Mouse (Mus musculus) midbrain, embryonic 11.5 days (tissue): ENCODE data around the gene Slc45a3. TPM values are rescaled to one million over a fixed set of nuclear protein-coding genes. Genes with fewer than 3 reads are reported as not detected.

Experiments
- ATAC-seq: fragments of 200-750 bp; cut with Nextera tagmentation; 2 replicates; pipeline ENCODE4 v1.8.0; 2017; ENCODE audit warnings: moderate TSS enrichment, moderate library complexity; ENCODE audit not compliant: low FRiP score
- DNase-seq: peaks from one replicate; pipeline ENCODE4 v3.0.0; 2015; ENCODE audit warnings: low spot score; ENCODE audit errors: missing footprints
- H3K27ac ChIP-seq: fragments of 300-500 bp; sonication (generic); 2 replicates; pipeline ENCODE4 v1.5.1; 2014; ENCODE audit warnings: low read depth, low read length
- H3K27me3 ChIP-seq: fragments of 300-500 bp; sonication (generic); 2 replicates; pipeline ENCODE4 v1.6.1; 2014; ENCODE audit warnings: mild to moderate bottlenecking, low read length, moderate library complexity, mixed read lengths; ENCODE audit not compliant: control insufficient read depth, insufficient read depth
- H3K36me3 ChIP-seq: fragments of 300-500 bp; sonication (generic); 2 replicates; pipeline ENCODE4 v1.6.1; 2014; ENCODE audit warnings: mild to moderate bottlenecking, low read length, moderate library complexity, mixed read lengths; ENCODE audit not compliant: control insufficient read depth, insufficient read depth
- H3K4me1 ChIP-seq: fragments of 300-500 bp; sonication (generic); 2 replicates; pipeline ENCODE4 v1.6.1; 2014; ENCODE audit warnings: low read length; ENCODE audit not compliant: control insufficient read depth, insufficient read depth
- H3K4me2 ChIP-seq: fragments of 300-500 bp; sonication (generic); 2 replicates; pipeline ENCODE4 v1.6.1; 2014; ENCODE audit warnings: mild to moderate bottlenecking, moderate library complexity
- H3K4me3 ChIP-seq: fragments of 300-500 bp; sonication (generic); 2 replicates; pipeline ENCODE4 v1.5.1; 2014; ENCODE audit warnings: low read depth, low read length
- H3K9ac ChIP-seq: fragments of 300-500 bp; sonication (generic); 2 replicates; pipeline ENCODE4 v1.6.1; 2014; ENCODE audit warnings: low read length
- H3K9me3 ChIP-seq: fragments of 300-500 bp; sonication (generic); 2 replicates; pipeline ENCODE4 v1.6.1; 2016; ENCODE audit warnings: low read length; ENCODE audit not compliant: control insufficient read depth
- WGBS: fragments of 180-500 bp; shearing (Covaris S2); extraction: QIAGEN DNeasy Blood & Tissue Kit; methylation state at CpG from one replicate; pipeline ENCODE4 v1.1.7; 2014; 5-methylcytosine and 5-hydroxymethylcytosine counted together
- polyA plus RNA-seq: library from polyadenylated mRNA; unstranded; fragments of >200 nt; fragmentation: Nextera tagmentation; extraction: Ambion mirVana; gene quantifications from 2 replicates; pipeline ENCODE4 v1.2.1, GENCODE M21; 2014

Gene Slc45a3
- polyA plus RNA-seq, 1 experiment from 2014 or later, result 20.5 TPM

- peaks cover 7% of the 10 kb centered on the region for H3K36me3 ChIP-seq
- WGBS, result 92% methylated on average over 11 of the region's 11 CpGs
- no peak overlapping the region for H3K4me3 ChIP-seq
- H3K9ac ChIP-seq, result no peak overlapping the region
- no peak overlapping the region for H3K4me2 ChIP-seq
- DNase-seq (no peak), ATAC-seq (no peak)
- no peaks in the 10 kb centered on the region for H3K27me3 ChIP-seq
- no peak overlapping the region for H3K27ac ChIP-seq
- H3K9me3 ChIP-seq, result no peaks in the 10 kb centered on the region
- H3K4me1 ChIP-seq, result no peaks in the 10 kb centered on the region
These were observed 64.3 kb downstream of the Slc45a3 start for GRCm38 (mm10) chr1:132026925-132027646.

GRCm38 (mm10) chr1:132027978-132028377 is 65.2 kb downstream of the Slc45a3 start:
- Histone ChIP-seq H3K9me3 (no peaks in the 10 kb centered on the region), H3K4me2 (no peak overlapping the region), H3K9ac (no peak overlapping the region), H3K4me3 (no peak overlapping the region), H3K4me1 (no peaks in the 10 kb centered on the region), H3K27me3 (no peaks in the 10 kb centered on the region), H3K36me3 (peaks cover 5% of the 10 kb centered on the region), H3K27ac (no peak overlapping the region)
- DNase-seq (no peak), ATAC-seq (no peak)
- 98% methylated on average over 5 of the region's 5 CpGs for WGBS

- no peaks in the 10 kb centered on the region for H3K4me1 ChIP-seq
- peaks cover 3% of the 10 kb centered on the region; the same call in 1 of the 2 replicates for H3K36me3 ChIP-seq
- no peaks in the 10 kb centered on the region for H3K27me3 ChIP-seq
- no peak overlapping the region for H3K4me2 ChIP-seq
- WGBS, result 91% methylated on average over 9 of the region's 9 CpGs
- H3K9me3 ChIP-seq, result no peaks in the 10 kb centered on the region
- ATAC-seq (no peak), DNase-seq (no peak)
- H3K27ac ChIP-seq, result no peak overlapping the region
- H3K4me3 ChIP-seq, result no peak overlapping the region
- no peak overlapping the region for H3K9ac ChIP-seq
These were observed 65.6 kb downstream of the Slc45a3 start for GRCm38 (mm10) chr1:132028413-132028812.

DNA sequence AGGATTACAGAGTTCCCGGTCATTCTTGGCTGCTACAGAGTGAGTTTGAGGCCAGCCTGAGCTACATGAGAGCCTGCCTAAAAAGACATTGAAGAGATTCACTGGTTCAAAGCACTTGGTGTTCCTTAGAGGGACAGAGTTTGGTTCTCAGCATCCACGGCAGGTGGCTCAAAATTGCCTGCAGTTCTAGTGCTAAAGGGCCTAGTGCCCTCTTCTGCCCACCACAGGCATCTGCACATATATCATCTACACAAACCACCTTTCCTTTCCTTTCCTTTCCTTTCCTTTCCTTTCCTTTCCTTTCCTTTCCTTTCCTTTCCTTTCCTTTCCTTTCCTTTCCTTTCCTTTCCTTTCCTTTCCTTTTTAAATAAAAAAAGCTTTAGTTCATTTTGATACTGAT is 67.8 kb downstream of the Slc45a3 start:
- H3K36me3 ChIP-seq, result 0 out of 2 replicates have a peak, but pooled peaks cover 3% of the 10 kb centered on the region

DNA sequence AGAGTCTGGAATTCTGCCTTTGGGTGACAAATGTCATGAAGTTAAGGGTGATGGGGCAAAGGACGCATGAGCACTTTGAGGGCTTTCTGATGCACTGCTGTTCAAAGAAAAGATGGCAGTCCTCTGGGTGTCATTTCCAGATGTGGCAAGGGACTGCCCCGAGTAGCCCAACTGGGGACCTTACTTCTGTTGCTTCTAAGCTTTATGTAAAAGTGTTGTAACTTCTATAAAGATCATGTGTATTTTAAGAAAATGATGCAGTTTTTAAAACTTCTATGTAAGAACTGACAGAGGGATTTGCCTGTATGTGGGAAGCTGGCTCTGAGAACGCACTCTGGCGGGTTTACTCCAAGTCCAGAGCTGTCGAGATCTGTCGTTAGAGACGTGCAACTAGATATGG is 69.4 kb downstream of the Slc45a3 start:
- no peak overlapping the region for H3K9ac ChIP-seq
- H3K4me2 ChIP-seq, result no peak overlapping the region
- ATAC-seq, result no peak
- H3K27ac ChIP-seq, result no peak overlapping the region
- DNase-seq, result no peak
- H3K9me3 ChIP-seq, result no peaks in the 10 kb centered on the region
- 0 out of 2 replicates have a peak, but pooled peaks cover 3% of the 10 kb centered on the region for H3K36me3 ChIP-seq
- 92% methylated on average over 7 of the region's 7 CpGs for WGBS
- H3K27me3 ChIP-seq, result no peaks in the 10 kb centered on the region
- H3K4me1 ChIP-seq, result no peaks in the 10 kb centered on the region
- H3K4me3 ChIP-seq, result no peak overlapping the region

More for the DNA sequence above, 67.8 kb downstream of the Slc45a3 start:
- ATAC-seq, result no peak
- H3K9me3 ChIP-seq, result no peaks in the 10 kb centered on the region
- no peak for DNase-seq
- no peaks in the 10 kb centered on the region for H3K4me1 ChIP-seq
- no peak overlapping the region for H3K4me2 ChIP-seq
- H3K27me3 ChIP-seq, result no peaks in the 10 kb centered on the region
- H3K9ac ChIP-seq, result no peak overlapping the region
- H3K4me3 ChIP-seq, result no peak overlapping the region
- no peak overlapping the region for H3K27ac ChIP-seq
- 66% methylated on average over 2 of the region's 2 CpGs for WGBS

Other genes with a start within 250 kb of the Slc45a3 start
- gene Slc26a9, start 218.9 kb upstream of the Slc45a3 start, polyA plus RNA-seq, result not detected in 2 replicates
- 0.82 and 1.5 TPM in 2 replicates for gene Pm20d1, start 165.6 kb upstream of the Slc45a3 start, polyA plus RNA-seq
- gene Slc41a1, start 135.5 kb upstream of the Slc45a3 start, polyA plus RNA-seq, result 10.0 and 11.4 TPM in 2 replicates
- gene Rab29, start 95.7 kb upstream of the Slc45a3 start, polyA plus RNA-seq, result 12.5 and 15.0 TPM in 2 replicates
- 61.3 and 63.1 TPM in 2 replicates for gene Nucks1, start 52.4 kb upstream of the Slc45a3 start, polyA plus RNA-seq
- gene Elk4, start 44.6 kb downstream of the Slc45a3 start, polyA plus RNA-seq, result 17.2 and 19.5 TPM in 2 replicates
- 8.1 and 8.7 TPM in 2 replicates for gene Mfsd4a, start 105.1 kb downstream of the Slc45a3 start, polyA plus RNA-seq
- 0.14 and 0.19 TPM in 2 replicates for gene Cdk18, start 176.7 kb downstream of the Slc45a3 start, polyA plus RNA-seq
- gene Lemd1, start 228.5 kb downstream of the Slc45a3 start, polyA plus RNA-seq, result 10.7 and 12.9 TPM in 2 replicates
- 5.0 and 5.2 TPM in 2 replicates for gene AC124108.1, start 228.5 kb downstream of the Slc45a3 start, polyA plus RNA-seq